Mouse (Mus musculus): Measurements from ENCODE around the gene Prok2.

GRCm38 (mm10) chr6:99665457-99666317 lies 60.5 kb downstream of the Prok2 start:
- TF ChIP-seq CTCF (IDR thresholded peaks at IDR 0.05; ENCODE audit: extremely low read depth, insufficient read depth, low read length) (no peak), POLR2A (IDR thresholded peaks at IDR 0.05; ENCODE audit: extremely low read depth, insufficient read depth, low read length) (no peak)

All from cortical plate, adult 2 months (tissue).